Mouse (Mus musculus) megakaryocyte progenitor cell, adult 5-6 weeks (primary cell): ENCODE data around the gene Sema5a. TPM values are rescaled to one million over a fixed set of nuclear protein-coding genes. Genes with fewer than 3 reads are reported as not detected.

Experiments used
- total RNA-seq, 2 experiments: library from RNA; stranded (forward) in 1 of 2; stranded (reverse) in 1 of 2; fragments of 157-497, 149-512 nt in 1 of 2; fragments of 200-1000 nt in 1 of 2; gene quantifications; 2 replicates each; pipeline versions ENCODE4 v1.2.3 to v1.2.4; 2015 to 2017

Gene Sema5a
- total RNA-seq, 2 experiments from 2014 or later = not detected

Other genes starting within 250 kb of the Sema5a start
- gene Tas2r119, start 67.5 kb upstream of the Sema5a start, total RNA-seq (2015) = not detected in 2 replicates
- not detected in 2 replicates for gene Tas2r119, start 67.5 kb upstream of the Sema5a start, total RNA-seq (2017)